Mouse (Mus musculus): ENCODE results near the gene Egf.

GRCm38 (mm10) chr3:129695943-129696342 is 59.2 kb downstream of the Egf start:
- TF ChIP-seq CTCF (IDR thresholded peaks at IDR 0.05; ENCODE audit: low read depth) (no peak), EP300 (IDR thresholded peaks at IDR 0.05; ENCODE audit: low read depth) (no peak)
